Mouse (Mus musculus) MEL (cell line): ENCODE measurements around the gene Kcnh4.

Experiments used
- BHLHE40 ChIP-seq: IDR thresholded peaks from 2 replicates; pipeline ENCODE4 v1.6.1; 2012; ENCODE audit warnings: low read depth, mild to moderate bottlenecking, inconsistent platforms, low read length, improper control_type of control experiment, borderline replicate concordance
- CTCF ChIP-seq, 3 experiments: IDR thresholded peaks in 2 of 3; conservative IDR thresholded peaks in 1 of 3; 2 replicates each; pipeline ENCODE4 v1.5.1; 2011 to 2012; ENCODE audit warnings: low read length in 3 of 3, low read depth in 2 of 3, mild to moderate bottlenecking in 2 of 3, improper control_type of control experiment in 1 of 3, inconsistent platforms in 1 of 3, mixed read lengths in 1 of 3, moderate library complexity in 1 of 3; ENCODE audit not compliant: control insufficient read depth in 1 of 3, insufficient read depth in 1 of 3, poor library complexity in 1 of 3, severe bottlenecking in 1 of 3
- E2F4 ChIP-seq: IDR thresholded peaks from 2 replicates; pipeline ENCODE4 v1.6.1; 2011; ENCODE audit warnings: low read depth, low read length, improper control_type of control experiment, borderline replicate concordance

DNA sequence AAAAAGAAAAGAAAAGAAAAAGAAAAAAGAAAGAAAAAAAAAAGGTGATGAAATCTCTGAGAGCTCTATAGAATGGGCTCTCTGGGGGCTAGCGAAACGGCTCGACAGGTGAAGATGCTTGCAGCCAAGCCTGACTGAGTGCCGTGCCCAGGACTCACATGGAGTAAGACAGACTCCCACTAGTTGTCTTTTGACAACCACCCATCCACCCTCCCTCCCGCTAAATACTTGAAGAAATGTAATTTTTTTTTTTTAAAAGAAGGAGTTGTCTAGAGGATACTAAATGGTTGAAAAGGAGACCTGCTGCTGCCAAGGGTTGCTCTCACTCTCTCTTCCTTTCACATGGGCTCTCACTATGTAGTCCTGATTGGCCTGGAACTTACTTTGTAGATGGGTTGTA, 21.0 kb downstream of the Kcnh4 start:
- no peak for TF ChIP-seq BHLHE40
- TF ChIP-seq CTCF (IDR thresholded peaks at IDR 0.05 in 2 of 3, conservative IDR thresholded peaks at IDR 0.05 in 1 of 3; ENCODE audit: control insufficient read depth in 1 of 3, insufficient read depth in 1 of 3, low read depth in 2 of 3, low read length in 3 of 3, poor library complexity in 1 of 3, severe bottlenecking in 1 of 3): no peak
- no peak for TF ChIP-seq E2F4
